Mouse (Mus musculus): Measurements from ENCODE around the gene Kmt2e.

The Kmt2e gene

DNA sequence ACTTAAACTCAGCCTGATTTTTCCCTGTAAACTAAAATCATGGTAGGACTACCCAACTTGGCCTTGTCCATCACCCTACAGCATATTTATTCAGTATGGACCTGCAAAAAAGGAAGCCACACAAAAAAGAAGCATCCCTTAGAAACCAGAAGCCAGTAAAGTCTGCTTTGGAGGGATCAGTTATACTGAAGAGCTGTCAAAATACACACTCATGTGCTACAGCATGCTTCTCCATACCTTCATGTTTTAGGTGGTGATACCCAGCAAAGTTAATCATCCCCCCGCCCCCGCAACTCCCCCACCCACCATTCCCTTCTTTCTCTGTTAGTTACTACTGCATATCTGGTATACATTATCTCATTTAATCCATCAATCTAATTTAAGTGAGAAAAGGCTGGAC, 16.5 kb upstream of the Kmt2e start:
- TF ChIP-seq GATA4 (IDR thresholded peaks at IDR 0.05; ENCODE audit: insufficient replicate concordance, low read length): no peak

DNA sequence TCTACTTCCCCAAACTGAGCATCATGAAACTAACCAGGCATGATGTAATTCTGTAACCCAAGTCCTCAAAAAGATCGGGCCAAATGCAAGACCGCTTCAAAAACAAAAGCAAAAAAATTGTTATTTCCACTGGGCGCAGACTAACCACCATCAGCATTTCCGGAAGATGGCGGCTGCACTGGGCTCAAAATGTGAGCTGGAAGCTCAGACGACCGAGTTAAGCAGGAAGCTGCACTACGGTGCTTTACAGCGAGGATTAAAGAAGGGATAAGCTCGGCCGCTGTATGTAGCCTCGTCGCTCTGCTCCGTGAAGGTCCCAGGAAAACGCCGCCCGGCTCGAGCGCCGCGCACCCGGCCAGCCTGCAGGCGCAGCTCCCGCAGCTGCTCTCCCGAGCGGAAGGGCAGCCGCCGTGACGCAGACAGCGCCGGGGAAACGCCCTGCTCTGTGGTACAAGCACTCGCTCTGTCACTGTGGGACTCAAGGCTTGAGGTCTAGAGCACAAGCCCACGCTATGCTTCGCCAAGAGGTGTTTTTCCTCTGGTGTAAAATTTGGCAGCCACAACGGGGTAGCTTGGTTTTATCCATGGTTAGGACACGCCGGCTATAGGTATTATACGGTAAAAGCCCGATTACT, 16.0 kb upstream of the Kmt2e start:
- peak; percentile 48; the same call in 1 of the 2 replicates for TF ChIP-seq GATA4 (IDR thresholded peaks at IDR 0.05; ENCODE audit: insufficient replicate concordance, low read length)

- no peak for TF ChIP-seq GATA4 (IDR thresholded peaks at IDR 0.05; ENCODE audit: insufficient replicate concordance, low read length)
These were observed 15.2 kb upstream of the Kmt2e start for GRCm38 (mm10) chr5:23418797-23419595.

GRCm38 (mm10) chr5:23419616-23420170, 14.5 kb upstream of the Kmt2e start:
- no peak for TF ChIP-seq GATA4 (IDR thresholded peaks at IDR 0.05; ENCODE audit: insufficient replicate concordance, low read length)

GRCm38 (mm10) chr5:23420410-23420809, 13.8 kb upstream of the Kmt2e start:
- TF ChIP-seq GATA4 (IDR thresholded peaks at IDR 0.05; ENCODE audit: insufficient replicate concordance, low read length): no peak

GRCm38 (mm10) chr5:23421440-23421839, 12.8 kb upstream of the Kmt2e start:
- TF ChIP-seq GATA4 (IDR thresholded peaks at IDR 0.05; ENCODE audit: insufficient replicate concordance, low read length): no peak

GRCm38 (mm10) chr5:23423036-23423435, 11.2 kb upstream of the Kmt2e start:
- no peak for TF ChIP-seq GATA4 (IDR thresholded peaks at IDR 0.05; ENCODE audit: insufficient replicate concordance, low read length)

DNA sequence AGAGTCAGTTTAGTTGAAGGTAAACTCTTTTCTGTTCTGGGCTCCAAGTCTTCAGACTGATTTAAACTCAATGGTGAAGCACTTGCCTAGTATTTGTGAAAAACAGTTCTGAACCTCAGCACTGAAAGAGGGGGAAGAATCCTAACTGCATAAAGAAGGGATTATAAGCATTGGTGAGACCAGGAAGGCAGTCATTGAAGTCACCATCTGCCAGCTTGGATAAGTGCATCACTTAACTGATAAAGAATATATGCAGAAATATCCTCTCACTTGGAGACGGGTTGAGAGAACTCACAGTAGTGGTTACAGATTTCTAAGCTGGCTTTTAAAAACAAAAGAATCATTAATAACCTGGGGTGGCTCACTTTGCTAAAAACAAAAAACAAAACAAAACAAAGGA, 6.7 kb upstream of the Kmt2e start:
- no peak for TF ChIP-seq GATA4 (IDR thresholded peaks at IDR 0.05; ENCODE audit: insufficient replicate concordance, low read length)

- 0 out of 2 replicates have a peak, but pooled peaks have one; percentile 5 for TF ChIP-seq GATA4 (IDR thresholded peaks at IDR 0.05; ENCODE audit: insufficient replicate concordance, low read length)
These were observed 3.0 kb upstream of the Kmt2e start for GRCm38 (mm10) chr5:23431070-23431864.

DNA sequence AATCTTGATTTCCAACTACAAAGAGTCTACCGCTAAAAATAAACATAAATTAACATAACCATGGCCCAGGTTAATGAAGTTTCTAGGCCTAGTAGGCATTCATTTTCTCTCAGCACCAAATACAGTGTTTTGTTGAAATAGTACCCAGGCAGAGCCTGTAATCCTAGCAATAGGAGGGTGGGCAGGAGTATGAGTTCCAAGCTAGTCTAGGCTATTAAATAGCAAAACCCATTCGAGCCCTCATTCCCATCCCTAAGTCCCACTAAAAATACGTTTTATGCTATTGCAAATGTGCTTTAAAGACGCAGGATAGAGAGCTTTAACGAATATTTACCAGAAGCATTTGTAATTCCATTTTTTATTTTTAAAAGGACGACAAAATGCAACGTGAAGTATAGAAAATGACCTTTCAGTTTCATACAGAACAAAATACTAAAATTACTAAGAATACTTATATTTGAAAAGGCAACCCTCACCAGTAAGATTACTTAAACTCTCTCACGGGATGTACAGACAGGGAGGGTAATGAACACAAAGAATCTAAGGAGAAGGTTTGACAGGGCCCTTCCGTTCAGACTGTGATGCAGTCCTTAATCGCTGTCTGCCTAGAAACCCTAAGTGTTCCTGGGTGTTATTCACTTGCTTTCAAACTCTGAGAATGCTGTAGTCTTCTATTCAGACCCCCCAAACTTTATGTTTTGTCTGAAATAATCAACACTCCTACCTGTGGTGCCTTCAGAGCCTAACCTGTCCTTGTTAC, 2.1 kb upstream of the Kmt2e start:
- TF ChIP-seq GATA4 (IDR thresholded peaks at IDR 0.05; ENCODE audit: insufficient replicate concordance, low read length): no peak

DNA sequence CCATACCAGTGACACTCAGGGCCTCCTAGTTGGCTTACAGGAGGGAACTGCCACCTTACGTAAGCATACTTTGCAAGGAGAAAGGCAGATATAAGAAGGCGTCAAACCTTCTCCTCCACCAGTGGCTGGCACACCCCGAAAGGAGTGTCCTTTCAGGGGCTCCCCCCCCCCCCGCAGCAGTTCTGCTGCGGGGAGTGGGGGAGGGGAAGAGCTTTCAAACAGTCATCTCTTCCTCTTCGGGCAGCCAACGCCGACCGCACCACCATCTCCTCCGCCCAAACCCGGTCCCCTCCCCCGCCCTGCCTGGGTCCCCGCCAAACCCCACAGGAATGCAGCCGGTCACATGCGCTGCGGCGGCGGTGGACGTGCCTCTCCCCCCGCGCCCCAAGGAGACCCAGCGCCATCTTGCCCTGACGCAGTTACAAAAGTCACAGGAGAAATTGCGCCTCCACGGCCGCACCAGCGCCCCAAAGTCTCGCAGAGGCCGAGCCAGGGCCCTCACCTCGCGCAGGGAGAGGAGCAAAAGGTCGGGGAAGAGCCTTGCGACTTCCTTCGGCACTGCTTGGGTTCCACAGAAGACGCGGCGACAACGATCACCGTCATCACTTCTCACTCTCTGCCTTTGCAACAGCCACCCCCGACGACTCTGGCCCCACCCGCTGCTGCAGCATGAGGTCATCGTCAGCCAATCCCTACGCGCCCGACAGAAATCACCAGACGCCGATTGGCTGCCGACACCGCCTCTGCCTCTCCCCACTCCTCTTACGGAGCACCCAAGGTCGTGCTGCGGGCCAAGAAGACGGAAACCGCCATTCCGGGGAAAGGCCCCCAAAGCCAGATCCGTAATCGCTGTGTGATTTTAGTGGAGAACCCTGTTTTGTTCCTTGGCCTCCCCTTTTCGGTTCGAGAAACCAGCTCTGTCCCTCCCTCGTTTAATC, 1.3 kb upstream of the Kmt2e start:
- TF ChIP-seq GATA4 (IDR thresholded peaks at IDR 0.05; ENCODE audit: insufficient replicate concordance, low read length): no peak; the same call in 1 of the 2 replicates

GRCm38 (mm10) chr5:23434598-23435481, 599 bp downstream of the Kmt2e start:
- no peak for TF ChIP-seq GATA4 (IDR thresholded peaks at IDR 0.05; ENCODE audit: insufficient replicate concordance, low read length)

Measured in liver, adult (tissue).